In the genomic region with DNA sequence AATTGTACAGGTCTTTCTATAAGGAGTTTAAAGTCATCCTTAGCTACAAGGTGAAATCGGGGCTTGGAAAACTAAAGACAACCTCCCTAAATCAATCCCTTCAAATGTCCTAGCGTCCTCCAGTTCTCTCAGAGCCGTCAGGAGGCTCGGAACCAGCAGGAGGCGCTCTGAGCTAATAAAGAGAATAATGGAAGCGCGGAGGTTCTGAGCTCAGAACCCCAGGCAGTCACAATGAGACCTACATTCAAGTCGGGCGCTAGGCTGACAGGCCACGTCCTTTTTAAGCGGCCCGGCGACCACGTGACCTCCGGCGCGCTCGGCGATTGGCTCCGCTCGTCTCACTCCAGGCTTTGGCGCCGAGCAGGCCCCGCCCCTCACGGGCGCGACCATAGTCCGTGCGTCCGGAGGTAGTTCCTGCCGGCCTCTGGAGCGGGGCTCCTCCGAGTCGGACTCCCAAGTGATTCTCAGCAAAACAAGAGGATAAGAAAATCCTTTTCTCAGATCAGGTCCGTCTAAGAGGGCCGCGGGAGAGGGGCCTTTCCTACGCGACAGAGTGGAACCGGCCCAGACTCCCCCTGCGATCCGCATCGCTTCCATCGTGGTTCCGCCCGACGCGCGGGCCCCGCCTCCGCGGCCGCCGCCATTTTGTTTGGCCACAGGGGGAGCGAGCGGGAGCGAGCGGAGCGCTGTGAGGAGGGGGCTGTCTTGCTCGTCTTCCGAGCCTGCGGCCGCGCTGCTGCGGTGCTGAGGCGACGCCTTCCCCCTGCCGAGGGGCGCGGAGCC, we compare ENCODE assay signal across 8 mouse cellular contexts. TPM values are rescaled to one million over a fixed set of nuclear protein-coding genes. Genes with fewer than 3 reads are reported as not detected.
DNase-seq lines count a peak whose midpoint lies in the region; ATAC-seq lines count a peak whose summit lies in the region.

TSS of gene Smc3 (plus strand) at position 642 of the 783 bp plus-strand sequence.

- H3K4me2 ChIP-seq in kidney, embryonic 15.5 days = peak within 1 kb of the TSS; percentile 77

- peak within 1 kb of the TSS; percentile 99 for H3K4me3 ChIP-seq in heart, embryonic 10.5 days
- peak within 1 kb of the TSS; percentile 99 for H3K4me3 ChIP-seq in kidney, embryonic 15.5 days (replicated peaks)

- peaks cover 21% of the 10 kb centered on the region for H3K36me3 ChIP-seq in heart, embryonic 10.5 days
- H3K36me3 ChIP-seq in kidney, embryonic 15.5 days = peaks cover 19% of the 10 kb centered on the region

- peak; percentile 99 for DNase-seq in B cell, adult 2 months
- peak; percentile 99 for DNase-seq in brain, adult 2 months (ENCODE audit: low read depth, low spot score)
- peak; percentile 99 for DNase-seq in heart, embryonic 10.5 days (ENCODE audit: low spot score)
- peak; percentile 99 for DNase-seq in liver
- peak; percentile 100 for DNase-seq in spleen, postnatal 4 days (ENCODE audit: low spot score in 2 of 2)

- H3K4me1 ChIP-seq in heart, embryonic 10.5 days = peaks cover 15% of the 10 kb centered on the region
- H3K4me1 ChIP-seq in kidney, embryonic 15.5 days = peaks cover 16% of the 10 kb centered on the region

- H3K9ac ChIP-seq in kidney, embryonic 15.5 days = peak within 1 kb of the TSS; percentile 99

- peak; percentile 94 for ATAC-seq in erythroblast, adult 5-6 weeks (replicated peaks; ENCODE audit: low FRiP score, poor library complexity, severe bottlenecking)
- peak; percentile 97 for ATAC-seq in kidney, embryonic 15.5 days (replicated peaks; ENCODE audit: low FRiP score)
- ATAC-seq in monocyte, adult 5-6 weeks (replicated peaks; ENCODE audit: insufficient number of reproducible peaks, low FRiP score, low TSS enrichment, poor library complexity, severe bottlenecking) = peak; percentile 96

- H3K27ac ChIP-seq in heart, embryonic 10.5 days = peak within 1 kb of the TSS; percentile 98
- H3K27ac ChIP-seq in kidney, embryonic 15.5 days = peak within 1 kb of the TSS; percentile 97

- no peaks in the 10 kb centered on the region for H3K27me3 ChIP-seq in heart, embryonic 10.5 days (ENCODE audit: insufficient read depth, poor library complexity, severe bottlenecking)
- no peaks in the 10 kb centered on the region for H3K27me3 ChIP-seq in kidney, embryonic 15.5 days

- WGBS in heart, embryonic 10.5 days = under 1% methylated on average over 70 of the region's 70 CpGs
- under 1% methylated on average over 70 of the region's 70 CpGs for WGBS in kidney, embryonic 15.5 days

- H3K9me3 ChIP-seq in heart, embryonic 10.5 days = no peaks in the 10 kb centered on the region
- H3K9me3 ChIP-seq in kidney, embryonic 15.5 days (replicated peaks) = no peaks in the 10 kb centered on the region

RNA-seq across cellular contexts. Expression of gene Smc3, which starts in this region (rescaled TPM):
- total RNA-seq in erythroblast, adult 5-6 weeks (2015; ENCODE audit: low replicate concordance) = 49.2 and 62.9 TPM in 2 replicates
- 80.2 and 115 TPM in 2 replicates for total RNA-seq in erythroblast, adult 5-6 weeks (2017; ENCODE audit: low replicate concordance)
- 47.0 and 64.8 TPM in 2 replicates for polyA plus RNA-seq in heart, embryonic 10.5 days (2016; fragmentation: Nextera tagmentation; extraction: Ambion mirVana)
- polyA plus RNA-seq in kidney, embryonic 15.5 days (2015; fragmentation: Nextera tagmentation; extraction: Ambion mirVana) = 74.7 and 75.6 TPM in 2 replicates
- total RNA-seq in monocyte, adult 5-6 weeks (2017) = 99.5 to 152 TPM (median 121 TPM) in 3 replicates

Comparison
In these comparisons a context has a peak if more than half of its experiments do, and no peak if none do; other contexts are left out.
1. Peak in every context shown above with its lines: DNase-seq, ATAC-seq, H3K4me3 ChIP-seq and H3K27ac ChIP-seq.